Mouse (Mus musculus) lung, embryonic 15.5 days (tissue): ENCODE results near the gene Trmt112. TPM values are rescaled to one million over a fixed set of nuclear protein-coding genes. Genes with fewer than 3 reads are reported as not detected.

Experiments
- ATAC-seq: fragments of 200-750 bp; cut with Nextera tagmentation; 2 replicates; pipeline ENCODE4 v1.8.0; 2017; ENCODE audit warnings: moderate number of reproducible peaks, borderline replicate concordance; ENCODE audit not compliant: low FRiP score, low TSS enrichment; ENCODE audit errors: extremely low read depth
- H3K27ac ChIP-seq: fragments of 300-500 bp; sonication (generic); 2 replicates; pipeline ENCODE4 v1.5.1; 2015; ENCODE audit warnings: moderate library complexity, mild to moderate bottlenecking, inconsistent platforms
- H3K27me3 ChIP-seq: fragments of 300-500 bp; sonication (generic); 2 replicates; pipeline ENCODE4 v1.6.1; 2015; ENCODE audit warnings: inconsistent platforms
- H3K36me3 ChIP-seq: fragments of 300-500 bp; sonication (generic); 2 replicates; pipeline ENCODE4 v1.6.1; 2015; ENCODE audit warnings: inconsistent platforms
- H3K4me1 ChIP-seq: fragments of 300-500 bp; sonication (generic); 2 replicates; pipeline ENCODE4 v1.6.1; 2015; ENCODE audit warnings: inconsistent platforms
- H3K4me2 ChIP-seq: fragments of 300-500 bp; sonication (generic); 2 replicates; pipeline ENCODE4 v1.6.1; 2015; ENCODE audit warnings: inconsistent platforms, mild to moderate bottlenecking, moderate library complexity
- H3K4me3 ChIP-seq: fragments of 300-500 bp; sonication (generic); 2 replicates; pipeline ENCODE4 v1.5.1; 2015; ENCODE audit warnings: mild to moderate bottlenecking, inconsistent platforms
- H3K9ac ChIP-seq: fragments of 300-500 bp; sonication (generic); 2 replicates; pipeline ENCODE4 v1.6.1; 2015; ENCODE audit warnings: inconsistent platforms
- H3K9me3 ChIP-seq: fragments of 300-500 bp; sonication (generic); 2 replicates; pipeline ENCODE4 v1.6.1; 2016; ENCODE audit warnings: inconsistent platforms
- WGBS: fragments of 180-500 bp; shearing (Covaris S2); methylation state at CpG from one replicate; pipeline ENCODE4 v1.1.7; 2015; 5-methylcytosine and 5-hydroxymethylcytosine counted together
- microRNA-seq: library from miRNA; unstranded; fragments of <30 nt; microRNA quantifications from one replicate; pipeline ENCODE4, GENCODE M21; 2016
- polyA plus RNA-seq: library from polyadenylated mRNA; unstranded; fragments of >200 nt; fragmentation: Nextera tagmentation; extraction: Ambion mirVana; gene quantifications from 2 replicates; pipeline ENCODE4 v1.2.1, GENCODE M21; 2015

Trmt112 gene
- polyA plus RNA-seq, 1 experiment from 2014 or later, result 137 TPM

GRCm38 (mm10) chr19:6956461-6956860 lies 47.0 kb downstream of the Trmt112 start:
- no peaks in the 10 kb centered on the region for H3K27me3 ChIP-seq
- WGBS, result 88% methylated on average over 10 of the region's 10 CpGs
- H3K4me3 ChIP-seq, result no peak overlapping the region
- H3K4me2 ChIP-seq, result no peak overlapping the region
- peaks cover 23% of the 10 kb centered on the region for H3K4me1 ChIP-seq
- H3K9ac ChIP-seq, result no peak overlapping the region
- no peaks in the 10 kb centered on the region for H3K9me3 ChIP-seq
- peaks cover 65% of the 10 kb centered on the region for H3K36me3 ChIP-seq
- no peak for ATAC-seq
- no peak overlapping the region for H3K27ac ChIP-seq

Small RNA genes within 50 kb of the gene (microRNA-seq; reads per million reads assigned to microRNA genes)
- gene Mir6990, result 0.93 reads per million

Other genes starting within 250 kb of the Trmt112 start
- gene Rps6ka4, start 69.1 kb upstream of the Trmt112 start, polyA plus RNA-seq, result 33.4 and 36.1 TPM in 2 replicates
- 1.3 and 1.7 TPM in 2 replicates for gene Ccdc88b, start 51.5 kb upstream of the Trmt112 start, polyA plus RNA-seq
- 245 and 260 TPM in 2 replicates for gene Prdx5, start 408 bp downstream of the Trmt112 start, polyA plus RNA-seq
- gene Esrra, start 12.1 kb downstream of the Trmt112 start, polyA plus RNA-seq, result 9.3 and 9.5 TPM in 2 replicates
- gene Catsperz, start 15.7 kb downstream of the Trmt112 start, polyA plus RNA-seq, result 2.5 and 3.4 TPM in 2 replicates
- gene Kcnk4, start 24.8 kb downstream of the Trmt112 start, polyA plus RNA-seq, result 0.13 and 0.22 TPM in 2 replicates
- 74.4 and 80.0 TPM in 2 replicates for gene Bad, start 32.2 kb downstream of the Trmt112 start, polyA plus RNA-seq
- gene Gpr137, start 32.8 kb downstream of the Trmt112 start, polyA plus RNA-seq, result 28.1 and 31.0 TPM in 2 replicates
- gene Ppp1r14b, start 65.3 kb downstream of the Trmt112 start, polyA plus RNA-seq, result 141 and 160 TPM in 2 replicates
- gene Plcb3, start 66.8 kb downstream of the Trmt112 start, polyA plus RNA-seq, result 53.5 and 53.9 TPM in 2 replicates
- gene Fkbp2, start 70.8 kb downstream of the Trmt112 start, polyA plus RNA-seq, result 121 and 126 TPM in 2 replicates
- 42.9 and 48.7 TPM in 2 replicates for gene Vegfb, start 78.0 kb downstream of the Trmt112 start, polyA plus RNA-seq
- 23.5 and 23.9 TPM in 2 replicates for gene Dnajc4, start 82.9 kb downstream of the Trmt112 start, polyA plus RNA-seq
- 23.6 and 24.0 TPM in 2 replicates for gene Nudt22, start 86.4 kb downstream of the Trmt112 start, polyA plus RNA-seq
- 9.7 and 11.2 TPM in 2 replicates for gene Trpt1, start 86.4 kb downstream of the Trmt112 start, polyA plus RNA-seq
- 9.5 and 13.5 TPM in 2 replicates for gene Fermt3, start 109.8 kb downstream of the Trmt112 start, polyA plus RNA-seq
- 244 and 249 TPM in 2 replicates for gene Stip1, start 130.3 kb downstream of the Trmt112 start, polyA plus RNA-seq
- gene Macrod1, start 147.1 kb downstream of the Trmt112 start, polyA plus RNA-seq, result 14.2 and 14.3 TPM in 2 replicates
- 0.91 and 1.4 TPM in 2 replicates for gene Flrt1, start 196.0 kb downstream of the Trmt112 start, polyA plus RNA-seq